Mouse (Mus musculus) left cerebral cortex, postnatal 10 days (tissue): Measurements from ENCODE around the gene Pou6f2. TPM values are rescaled to one million over a fixed set of nuclear protein-coding genes. Genes with fewer than 3 reads are reported as not detected.
A peak's percentile ranks its signal among the peaks of the same experiment; 100 is the strongest.

Experiments
- DNase-seq, 2 experiments: peaks; one replicate each; pipeline ENCODE4 v3.0.0; 2021 to 2022; ENCODE audit warnings: low spot score in 2 of 2, mixed read lengths in 1 of 2; ENCODE audit errors: extremely low spot score in 1 of 2
- intact Hi-C: fragments of 180-260 bp; cut with DNase I; formaldehyde crosslinking; loops from one replicate; pipeline ENCODE4 v1.15.1; 2025
- total RNA-seq, 2 experiments: library from RNA; stranded (reverse); gene quantifications; 2 replicates each; pipeline ENCODE4 v1.2.3; 2021

The Pou6f2 gene
- total RNA-seq, 2 experiments from 2014 or later: 4.1 to 4.7 TPM

- intact Hi-C loops: no loop called here
- no peak for DNase-seq
Observed at GRCm38 (mm10) chr13:18282361-18282982, 115.0 kb downstream of the Pou6f2 start.

GRCm38 (mm10) chr13:18281084-18281483 is 116.4 kb downstream of the Pou6f2 start:
- peak; percentile 47 to 52 for DNase-seq
- intact Hi-C loops: no loop called here

- DNase-seq: no peak
- intact Hi-C loops: no loop called here
Observed at GRCm38 (mm10) chr13:18253131-18253530, 144.4 kb downstream of the Pou6f2 start.

GRCm38 (mm10) chr13:18218566-18219234 is 178.8 kb downstream of the Pou6f2 start:
- intact Hi-C loops: no loop called here

GRCm38 (mm10) chr13:18211242-18211641 is 186.2 kb downstream of the Pou6f2 start:
- intact Hi-C loops: no loop called here
- DNase-seq: no peak

More at GRCm38 (mm10) chr13:18218566-18219234, 178.8 kb downstream of the Pou6f2 start:
- peak in 1 of 2 experiments; percentile 22 for DNase-seq

GRCm38 (mm10) chr13:18204476-18205250 is 192.8 kb downstream of the Pou6f2 start:
- DNase-seq: no peak
- intact Hi-C loops: no loop called here

GRCm38 (mm10) chr13:18174003-18174402 is 223.5 kb downstream of the Pou6f2 start:
- no peak for DNase-seq
- intact Hi-C loops: no loop called here

GRCm38 (mm10) chr13:18173021-18173420 is 224.5 kb downstream of the Pou6f2 start:
- intact Hi-C loops: no loop called here
- DNase-seq: no peak

GRCm38 (mm10) chr13:18172334-18172733 is 225.2 kb downstream of the Pou6f2 start:
- no peak for DNase-seq
- intact Hi-C loops: no loop called here

GRCm38 (mm10) chr13:18164182-18164581 is 233.3 kb downstream of the Pou6f2 start:
- intact Hi-C loops: no loop called here
- DNase-seq: no peak

- intact Hi-C loops: no loop called here
- DNase-seq: no peak
Observed at GRCm38 (mm10) chr13:18160566-18160965, 236.9 kb downstream of the Pou6f2 start.

GRCm38 (mm10) chr13:18153949-18154582 is 243.4 kb downstream of the Pou6f2 start:
- intact Hi-C loops: no loop called here
- DNase-seq: no peak

GRCm38 (mm10) chr13:18133646-18134045 is 263.8 kb downstream of the Pou6f2 start:
- intact Hi-C loops: no loop called here
- no peak for DNase-seq

- no peak for DNase-seq
Observed at GRCm38 (mm10) chr13:18133193-18133592, 264.3 kb downstream of the Pou6f2 start.

GRCm38 (mm10) chr13:18131324-18131723 is 266.2 kb downstream of the Pou6f2 start:
- intact Hi-C loops: no loop called here
- DNase-seq: no peak

More at GRCm38 (mm10) chr13:18133193-18133592, 264.3 kb downstream of the Pou6f2 start:
- intact Hi-C loops: no loop called here

- intact Hi-C loops: loop anchor here (10.0 kb wide), 3 partner anchors 205 to 685 kb away; no protein-coding TSS in a partner anchor
- no peak for DNase-seq
Observed at GRCm38 (mm10) chr13:18129697-18130096, 267.8 kb downstream of the Pou6f2 start.

GRCm38 (mm10) chr13:18128826-18129225 is 268.7 kb downstream of the Pou6f2 start:
- intact Hi-C loops: loop anchor here (10.0 kb wide), 3 partner anchors 206 to 686 kb away; no protein-coding TSS in a partner anchor
- DNase-seq: no peak

GRCm38 (mm10) chr13:18128053-18128452 is 269.4 kb downstream of the Pou6f2 start:
- intact Hi-C loops: loop anchor here (10.0 kb wide), 3 partner anchors 207 to 687 kb away; no protein-coding TSS in a partner anchor
- no peak for DNase-seq

GRCm38 (mm10) chr13:18126111-18126510 is 271.4 kb downstream of the Pou6f2 start:
- no peak for DNase-seq
- intact Hi-C loops: loop anchor here (10.0 kb wide), 3 partner anchors 209 to 689 kb away; no protein-coding TSS in a partner anchor
